Mouse (Mus musculus) retina, embryonic 14.5 days (tissue): ENCODE measurements around the gene Gm17783.
"Not testable (repeated sequence)": the region's sequence is repeated elsewhere in the genome, so short reads cannot be mapped to it uniquely, and the experiment has no call there.

Source experiments
- DNase-seq: peaks from one replicate; pipeline ENCODE4 v3.0.0-alpha.2; 2015; ENCODE audit warnings: low spot score

Gene Gm17783

GRCm38 (mm10) chr16:45531950-45532349 lies at the start of gene Gm17783:
TSS of gene Gm17783 (minus strand) at chr16:45532050.
- DNase-seq: no peak

GRCm38 (mm10) chr16:45579883-45580282 lies 48.0 kb upstream of the Gm17783 start:
- no peak for DNase-seq

- DNase-seq: no peak
These were observed 40.5 kb upstream of the Gm17783 start for GRCm38 (mm10) chr16:45572307-45572706.

- no peak for DNase-seq
These were observed 29.9 kb upstream of the Gm17783 start for GRCm38 (mm10) chr16:45561747-45562146.

GRCm38 (mm10) chr16:45551579-45551978 lies 19.7 kb upstream of the Gm17783 start:
- DNase-seq: no peak

- DNase-seq: no peak
These were observed 16.1 kb upstream of the Gm17783 start for GRCm38 (mm10) chr16:45547982-45548381.

GRCm38 (mm10) chr16:45544341-45544740 lies 12.5 kb upstream of the Gm17783 start:
- DNase-seq: no peak

GRCm38 (mm10) chr16:45542108-45542507 lies 10.3 kb upstream of the Gm17783 start:
- no peak for DNase-seq

GRCm38 (mm10) chr16:45538342-45538741 lies 6.5 kb upstream of the Gm17783 start:
- not testable (repeated sequence) for DNase-seq

- no peak for DNase-seq
These were observed 3.2 kb upstream of the Gm17783 start, which contains the start of gene Slc9c1 for GRCm38 (mm10) chr16:45535009-45535408. TSS of gene Slc9c1 (plus strand) at chr16:45535309.

- no peak for DNase-seq
These were observed 6.3 kb downstream of the Gm17783 start for GRCm38 (mm10) chr16:45525551-45525950.

GRCm38 (mm10) chr16:45495326-45495725 lies 36.5 kb downstream of the Gm17783 start:
- DNase-seq: no peak

- no peak for DNase-seq
These were observed 38.9 kb downstream of the Gm17783 start, which contains the start of gene Gm609 for GRCm38 (mm10) chr16:45492927-45493326. TSS of gene Gm609 (minus strand) at chr16:45492969.

GRCm38 (mm10) chr16:45476991-45477390 lies 54.9 kb downstream of the Gm17783 start:
- DNase-seq: no peak

GRCm38 (mm10) chr16:45471836-45472235 lies 60.0 kb downstream of the Gm17783 start:
- not testable (repeated sequence) for DNase-seq
